Mouse (Mus musculus) kidney, adult 2 months (tissue): ENCODE measurements at regions not wholly inside any gene's neighbourhood (a gene's known extent, or its start where the extent isn't known, plus 50 kb on each side); places are given as distances from the start of the nearest gene placed in this dataset.

Source experiments
- DNase-seq: peaks from one replicate; pipeline ENCODE4 v3.0.0; 2021
- H3K27ac ChIP-seq: fragments of 200-500 bp; 2 replicates; pipeline ENCODE4 v1.5.1; 2012; ENCODE audit warnings: low read depth, low read length, control low read depth, inconsistent platforms; ENCODE audit not compliant: insufficient read depth
- H3K27me3 ChIP-seq: fragments of 200-500 bp; replicated peaks from 2 replicates; pipeline ENCODE4 v1.6.1; 2012; ENCODE audit warnings: mild to moderate bottlenecking, moderate library complexity, low read length, inconsistent platforms; ENCODE audit not compliant: control insufficient read depth, insufficient read depth
- H3K36me3 ChIP-seq: fragments of 200-500 bp; 2 replicates; pipeline ENCODE4 v1.6.1; 2012; ENCODE audit warnings: mild to moderate bottlenecking, moderate library complexity, low read length, inconsistent platforms; ENCODE audit not compliant: control insufficient read depth, insufficient read depth
- H3K4me1 ChIP-seq: fragments of 200-500 bp; 2 replicates; pipeline ENCODE4 v1.6.1; 2011; ENCODE audit warnings: low read length; ENCODE audit not compliant: control insufficient read depth, insufficient read depth
- H3K4me3 ChIP-seq: fragments of 200-500 bp; 2 replicates; pipeline ENCODE4 v1.5.1; 2011; ENCODE audit warnings: mild to moderate bottlenecking, low read depth, low read length, control low read depth; ENCODE audit not compliant: insufficient read depth
- CTCF ChIP-seq: fragments of 200-500 bp; conservative IDR thresholded peaks from 2 replicates; pipeline ENCODE4 v1.5.1; 2011; ENCODE audit warnings: low read depth, mild to moderate bottlenecking, control low read depth, low read length, moderate library complexity, mixed read lengths; ENCODE audit not compliant: insufficient read depth, insufficient read length
- POLR2A ChIP-seq: fragments of 200-500 bp; IDR thresholded peaks from one replicate; pipeline ENCODE4 v1.6.1; 2011; ENCODE audit warnings: low read depth, low read length, control low read depth
- WGBS: fragments of 180-500 bp; shearing (Covaris S2); methylation state at CpG from one replicate; pipeline ENCODE4 v1.1.7; 2018; 5-methylcytosine and 5-hydroxymethylcytosine counted together

DNA sequence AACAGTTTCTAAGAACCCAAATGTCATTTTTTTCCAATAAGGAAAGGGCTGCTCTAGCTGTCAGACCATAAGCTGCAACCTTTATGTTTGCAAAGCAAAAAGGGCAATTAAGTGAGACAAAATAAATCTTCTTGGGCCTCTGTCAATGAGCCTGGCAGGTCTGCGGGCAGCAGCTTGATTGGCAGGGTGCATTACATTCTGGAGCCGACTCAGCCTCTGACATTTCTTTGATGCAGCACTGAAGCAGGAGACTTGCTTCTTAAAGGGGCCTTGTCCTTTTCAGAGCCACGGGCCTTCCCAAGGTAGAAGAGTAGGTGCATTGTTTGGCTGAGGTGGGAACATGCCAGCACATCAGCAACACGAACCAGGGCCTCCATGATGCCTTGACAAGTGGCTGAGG is 190.2 kb upstream of the Kdm8 start:
- Histone ChIP-seq H3K27me3 (no peaks in the 10 kb centered on the region), H3K4me1 (no peaks in the 10 kb centered on the region), H3K4me3 (no peak overlapping the region), H3K27ac (no peak overlapping the region), H3K36me3 (no peaks in the 10 kb centered on the region)
- no peak for DNase-seq
- TF ChIP-seq POLR2A (no peak), CTCF (no peak)
- 38% methylated on average over 4 of the region's 4 CpGs for WGBS

GRCm38 (mm10) chr7:125259016-125259415 is 185.5 kb upstream of the Kdm8 start:
- Histone ChIP-seq H3K36me3 (no peaks in the 10 kb centered on the region), H3K4me1 (no peaks in the 10 kb centered on the region), H3K4me3 (no peak overlapping the region), H3K27ac (no peak overlapping the region), H3K27me3 (no peaks in the 10 kb centered on the region)
- no peak for DNase-seq
- no peak for TF ChIP-seq CTCF
- no peak for TF ChIP-seq POLR2A

DNA sequence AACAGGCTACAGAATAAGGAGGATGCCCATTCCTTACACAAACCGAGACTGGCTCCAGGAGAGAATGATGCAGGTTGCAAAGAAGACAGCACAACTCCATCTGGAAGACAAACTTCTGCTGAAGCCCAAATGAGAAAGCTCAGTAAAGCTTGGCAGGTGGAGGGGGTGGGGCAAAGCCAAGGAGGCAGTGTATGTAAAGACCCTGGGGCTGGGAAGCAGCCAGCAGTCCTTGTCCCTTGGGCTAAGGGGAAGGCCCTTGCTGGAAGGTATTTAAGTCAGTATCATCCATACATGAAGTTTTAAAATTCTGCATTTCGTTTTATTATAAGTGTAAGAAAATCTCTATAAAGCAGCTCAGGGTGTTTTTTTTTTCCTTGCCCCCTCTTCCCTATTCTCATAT is 182.3 kb upstream of the Kdm8 start:
- no peak overlapping the region for H3K4me3 ChIP-seq
- TF ChIP-seq POLR2A, result no peak
- TF ChIP-seq CTCF, result no peak
- no peaks in the 10 kb centered on the region for H3K27me3 ChIP-seq
- no peak overlapping the region for H3K27ac ChIP-seq
- H3K4me1 ChIP-seq, result no peaks in the 10 kb centered on the region
- DNase-seq, result no peak
- 77% methylated on average over 2 of the region's 2 CpGs for WGBS
- H3K36me3 ChIP-seq, result no peaks in the 10 kb centered on the region

- Histone ChIP-seq H3K4me3 (no peak overlapping the region), H3K4me1 (no peaks in the 10 kb centered on the region), H3K36me3 (no peaks in the 10 kb centered on the region), H3K27me3 (no peaks in the 10 kb centered on the region), H3K27ac (no peak overlapping the region)
- no peak for DNase-seq
- WGBS, result 30% methylated on average over 12 of the region's 12 CpGs
- TF ChIP-seq CTCF (no peak), POLR2A (no peak)
These were observed 181.7 kb upstream of the Kdm8 start for GRCm38 (mm10) chr7:125262672-125263365.

DNA sequence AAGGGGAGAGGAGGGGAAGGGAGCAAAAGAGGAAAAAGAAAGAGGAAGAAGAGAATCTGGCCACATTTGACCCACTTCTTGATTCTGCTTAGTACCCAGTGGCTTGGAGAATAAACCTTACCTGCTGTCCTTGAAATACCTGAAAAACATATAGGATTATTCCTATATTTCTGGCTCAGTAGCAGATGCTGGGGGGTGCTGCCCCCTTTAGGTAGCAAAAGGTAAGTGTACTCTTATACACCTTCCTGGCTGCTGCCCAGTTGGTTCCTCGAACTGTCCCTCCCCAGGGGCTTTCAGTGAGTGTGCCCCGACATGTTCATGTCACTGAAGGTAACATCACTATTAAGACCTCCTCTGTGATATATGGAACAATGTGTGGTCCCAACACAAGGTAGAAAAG is 180.7 kb upstream of the Kdm8 start:
- WGBS, result 80% methylated on average over 2 of the region's 2 CpGs
- TF ChIP-seq POLR2A (no peak), CTCF (peak; percentile 44; the same call in 1 of the 2 replicates)
- H3K4me1 ChIP-seq, result no peaks in the 10 kb centered on the region
- H3K27me3 ChIP-seq, result no peaks in the 10 kb centered on the region
- no peak overlapping the region for H3K4me3 ChIP-seq
- H3K27ac ChIP-seq, result no peak overlapping the region
- no peaks in the 10 kb centered on the region for H3K36me3 ChIP-seq
- no peak for DNase-seq

DNA sequence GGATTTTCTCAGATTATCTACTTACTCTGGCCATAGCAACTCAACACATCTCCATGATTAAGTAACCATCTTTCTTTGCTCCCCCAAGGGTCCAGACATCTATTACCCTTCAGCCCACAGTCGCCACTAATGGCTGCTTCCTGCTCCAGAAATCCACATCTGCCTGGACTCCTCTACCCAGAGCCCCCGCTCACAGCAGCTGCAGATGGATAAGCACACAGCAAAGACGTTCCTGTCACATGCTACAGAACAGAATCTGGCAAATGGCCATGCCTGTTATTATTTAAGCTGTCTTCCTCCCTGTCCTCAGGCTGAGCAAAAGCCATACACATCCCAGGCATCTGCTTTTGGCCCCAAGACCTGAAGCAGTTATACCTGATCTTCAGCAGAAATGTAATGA is 173.8 kb upstream of the Kdm8 start:
- WGBS, result 40% methylated on average over 3 of the region's 3 CpGs
- TF ChIP-seq POLR2A (no peak), CTCF (no peak)
- H3K4me3 ChIP-seq, result no peak overlapping the region

DNA sequence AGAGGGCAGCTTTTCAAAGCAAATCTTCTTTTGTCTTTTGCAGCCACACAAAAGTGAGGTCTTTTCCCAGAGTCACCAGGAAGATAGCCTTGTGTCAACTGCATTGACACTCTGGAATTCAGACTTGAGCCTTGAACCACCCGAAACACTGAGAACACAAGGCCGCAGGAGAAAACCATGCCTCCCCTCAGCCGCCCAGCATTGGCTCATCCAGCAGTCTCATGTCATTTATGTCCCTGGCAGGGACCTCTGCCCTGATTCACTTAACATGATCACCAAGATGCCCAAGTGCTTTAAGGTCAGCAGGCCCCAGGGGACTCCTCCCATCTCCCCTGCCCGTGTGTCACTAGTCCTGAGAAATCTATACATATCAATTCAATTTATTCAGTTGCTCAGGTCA is 173.1 kb upstream of the Kdm8 start:
- Histone ChIP-seq H3K4me3 (no peak overlapping the region), H3K36me3 (no peaks in the 10 kb centered on the region), H3K27me3 (no peaks in the 10 kb centered on the region), H3K4me1 (no peaks in the 10 kb centered on the region), H3K27ac (no peak overlapping the region)
- no peak for DNase-seq
- 84% methylated on average over 4 of the region's 4 CpGs for WGBS
- TF ChIP-seq CTCF (no peak), POLR2A (no peak)

More for the DNA sequence above, 173.8 kb upstream of the Kdm8 start:
- no peaks in the 10 kb centered on the region for H3K4me1 ChIP-seq
- no peak overlapping the region for H3K27ac ChIP-seq
- H3K27me3 ChIP-seq, result no peaks in the 10 kb centered on the region
- peak; percentile 38 for DNase-seq
- no peaks in the 10 kb centered on the region for H3K36me3 ChIP-seq
